Mouse (Mus musculus) MN1 (cell line): ENCODE results near the gene Gm17949.

ENCODE experiments used
- DNase-seq: peaks from one replicate; pipeline ENCODE4 v3.0.0-alpha.2; 2016; ENCODE audit warnings: low spot score

Gene Gm17949

DNA sequence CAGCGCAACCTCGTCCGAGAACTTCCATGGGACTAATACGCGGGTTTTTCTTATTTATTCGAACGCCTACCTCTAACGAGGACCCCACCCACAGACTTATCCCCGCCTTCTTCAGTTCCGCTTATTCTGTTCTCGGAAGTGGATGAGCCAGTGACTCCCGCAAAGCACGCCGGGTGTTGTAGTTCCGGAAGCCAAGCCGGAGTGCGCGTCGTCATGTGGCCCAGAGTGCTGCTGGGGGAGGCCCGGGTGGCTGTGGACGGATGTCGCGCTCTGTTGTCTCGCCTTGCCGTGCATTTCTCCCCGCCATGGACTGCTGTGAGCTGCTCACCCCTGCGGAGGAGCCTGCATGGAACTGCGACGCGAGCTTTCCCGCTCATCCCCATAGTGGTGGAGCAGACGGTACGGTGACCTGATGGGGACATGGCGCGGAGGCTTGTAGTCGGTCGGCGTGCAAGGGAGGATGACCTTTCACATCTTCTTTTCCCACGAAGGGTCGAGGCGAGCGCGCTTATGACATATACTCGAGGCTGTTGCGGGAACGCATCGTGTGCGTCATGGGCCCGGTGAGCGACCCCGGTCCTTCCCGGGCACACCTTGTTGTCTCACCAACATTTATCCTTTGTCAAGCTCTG is 21.0 kb upstream of the Gm17949 start, which contains the start of gene Clpp:
Gene Clpp, plus strand, starts transcription at position 191 of the 632 bp plus-strand sequence.
- DNase-seq, result peak; percentile 97

DNA sequence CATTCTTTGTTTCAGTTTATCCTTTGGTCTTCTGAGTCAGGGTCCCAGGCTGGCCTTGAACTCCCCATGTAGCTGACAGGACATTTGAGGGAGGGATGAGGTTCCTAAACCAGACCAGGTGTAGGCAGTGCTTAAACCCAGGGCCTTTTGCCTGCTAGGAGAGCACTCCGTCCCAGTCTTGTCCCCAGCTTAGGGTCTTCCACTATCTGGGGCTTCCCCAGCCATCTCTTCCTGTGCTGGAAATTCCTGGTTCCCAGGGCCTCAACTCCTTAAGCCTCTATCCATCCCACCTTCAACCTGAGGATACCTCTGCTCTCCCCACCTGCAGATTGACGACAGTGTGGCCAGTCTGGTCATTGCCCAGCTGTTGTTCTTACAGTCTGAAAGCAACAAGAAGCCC is 20.3 kb upstream of the Gm17949 start:
- no peak for DNase-seq

DNA sequence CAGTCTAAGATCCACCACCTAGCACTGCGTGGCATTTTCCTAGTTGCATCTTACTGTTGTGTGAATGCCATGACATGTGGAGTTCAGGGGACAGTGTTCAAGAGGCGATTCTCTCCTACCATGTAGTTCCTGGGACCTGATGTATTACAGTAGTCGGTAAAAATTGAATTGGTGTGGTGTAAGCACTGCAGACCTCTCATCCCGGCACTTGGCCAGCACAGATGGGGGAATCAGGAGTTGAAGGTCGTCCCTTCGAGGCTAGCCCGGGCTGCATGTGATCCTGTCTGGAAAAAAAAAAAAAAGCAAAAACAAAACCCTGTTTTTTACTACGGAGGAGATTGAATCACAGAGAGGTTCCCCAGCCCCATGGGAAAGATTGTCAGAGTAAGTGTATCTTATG is 16.2 kb upstream of the Gm17949 start:
- DNase-seq, result no peak

DNA sequence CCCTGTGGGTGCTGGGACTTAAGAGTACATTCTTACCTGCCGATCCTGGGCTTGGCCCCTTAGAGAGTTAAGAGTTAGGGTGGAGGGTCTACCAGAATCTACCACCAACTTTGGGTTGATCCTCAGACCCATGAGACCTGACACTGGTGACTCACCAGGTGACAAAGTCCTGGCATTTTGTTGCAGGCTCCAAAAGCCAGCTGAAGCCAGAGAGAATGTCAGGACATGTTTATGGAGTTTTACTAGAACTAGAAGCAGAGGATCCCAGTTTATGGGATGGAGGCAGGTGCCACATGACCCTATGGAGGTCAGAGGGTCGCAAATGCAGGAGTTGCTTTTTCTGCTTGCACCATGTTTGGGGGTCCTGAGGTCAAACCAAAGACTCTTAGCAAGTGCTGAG is 14.8 kb upstream of the Gm17949 start:
- DNase-seq, result no peak

DNA sequence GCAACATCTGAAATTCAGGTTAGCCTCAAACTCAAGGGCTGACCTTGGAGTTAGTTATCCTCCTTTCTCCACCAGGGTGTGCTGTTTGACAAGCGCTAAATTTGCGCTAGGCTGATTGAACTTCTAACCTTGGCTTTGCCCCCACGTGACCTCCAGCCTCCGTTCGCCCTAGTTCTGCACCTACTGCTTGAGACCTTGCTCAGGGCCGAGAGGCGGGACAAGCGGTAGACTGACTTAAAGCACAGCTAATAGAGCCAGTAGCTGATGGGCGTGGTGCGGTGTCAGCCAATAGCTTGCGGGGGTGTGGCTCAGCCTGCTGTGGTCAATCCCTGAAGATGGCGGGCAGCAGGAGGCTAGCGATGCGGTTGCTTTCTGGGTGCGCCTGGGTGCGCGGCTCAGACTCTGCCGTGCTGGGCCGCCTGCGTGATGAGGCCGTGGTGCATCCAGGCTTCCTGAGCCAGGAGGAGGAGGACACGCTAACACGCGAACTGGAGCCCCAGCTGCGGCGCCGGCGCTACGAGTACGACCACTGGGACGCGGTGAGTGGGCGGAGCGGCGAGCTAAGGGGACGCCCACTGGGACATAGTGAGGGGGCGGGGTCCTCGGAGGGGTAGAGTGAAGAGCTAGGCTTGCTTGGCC is 14.1 kb upstream of the Gm17949 start, which contains the start of gene Alkbh7:
Gene Alkbh7, plus strand, starts transcription at position 311 of the 639 bp plus-strand sequence.
- peak; percentile 99 for DNase-seq

DNA sequence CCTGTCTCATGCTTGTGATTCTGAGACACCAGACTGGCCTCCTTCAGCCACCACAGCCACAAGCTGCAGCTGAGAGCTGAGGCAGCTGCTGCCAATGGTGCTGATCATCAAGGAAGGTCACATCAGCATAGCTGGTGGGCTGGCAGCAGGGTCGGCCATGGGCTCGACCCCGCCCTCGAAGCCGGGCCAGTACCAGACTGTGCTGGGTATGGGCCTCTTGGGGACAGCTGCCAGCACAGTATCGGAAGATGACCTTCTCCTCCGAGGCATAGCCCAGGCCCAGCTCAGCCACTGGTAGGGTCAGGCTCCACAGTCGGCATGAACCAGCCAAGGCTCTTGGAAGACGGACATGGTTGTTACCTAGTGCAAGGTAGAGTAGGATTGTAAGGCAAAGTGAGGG is 11.9 kb upstream of the Gm17949 start:
- DNase-seq, result no peak

DNA sequence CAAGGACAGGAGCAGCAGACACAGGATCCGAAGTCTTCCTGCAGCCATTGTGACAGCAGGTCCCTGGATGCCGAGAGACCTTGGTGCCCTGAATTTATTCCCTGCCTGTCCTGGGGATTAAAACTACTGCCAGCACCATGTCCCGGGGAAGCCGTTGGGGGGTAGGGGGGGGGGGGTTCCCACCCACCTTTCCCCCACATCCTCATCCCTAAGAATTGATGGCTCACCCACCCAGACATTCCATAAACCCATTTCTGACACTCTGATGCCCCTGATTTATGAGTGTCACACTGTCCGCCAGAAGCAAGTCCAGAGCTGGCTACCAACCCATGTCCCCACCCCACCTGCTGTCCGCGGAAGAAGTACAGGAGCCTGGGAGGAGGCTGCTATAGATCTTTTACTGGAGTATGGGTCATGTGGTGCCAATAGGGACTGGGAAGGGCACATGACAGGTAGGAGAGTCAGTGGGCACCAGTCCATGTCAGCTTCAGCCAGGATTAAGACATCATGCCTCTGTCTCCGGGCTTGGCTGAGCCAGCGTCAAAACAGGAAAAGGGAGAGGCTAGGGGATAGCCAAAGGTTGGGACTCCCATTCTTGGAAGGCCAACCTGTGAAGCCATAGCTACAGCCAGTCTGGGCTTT is 11.2 kb upstream of the Gm17949 start, which contains the start of gene Pspn:
Gene Pspn, minus strand, starts transcription at position 51 of the 642 bp plus-strand sequence.
- no peak for DNase-seq

DNA sequence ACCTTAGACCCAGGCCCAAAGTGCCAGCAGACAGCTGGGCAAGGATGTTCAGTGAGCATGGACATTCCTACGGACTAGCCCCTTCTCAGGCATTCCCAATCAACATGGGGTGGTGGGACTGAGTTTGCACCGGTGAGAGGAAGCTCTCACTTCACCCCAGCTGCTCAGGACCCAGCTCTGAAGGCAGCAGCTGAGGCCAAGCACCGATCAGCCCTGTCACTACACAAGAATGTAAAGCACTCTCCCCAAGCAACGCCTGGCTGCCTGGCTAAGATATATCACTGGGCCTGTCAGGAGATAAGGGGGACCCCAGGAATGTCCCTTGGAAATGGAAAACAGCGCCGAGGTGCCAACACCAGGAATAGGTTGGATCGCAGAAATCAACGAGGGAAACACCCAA is 10.0 kb upstream of the Gm17949 start:
- no peak for DNase-seq

DNA sequence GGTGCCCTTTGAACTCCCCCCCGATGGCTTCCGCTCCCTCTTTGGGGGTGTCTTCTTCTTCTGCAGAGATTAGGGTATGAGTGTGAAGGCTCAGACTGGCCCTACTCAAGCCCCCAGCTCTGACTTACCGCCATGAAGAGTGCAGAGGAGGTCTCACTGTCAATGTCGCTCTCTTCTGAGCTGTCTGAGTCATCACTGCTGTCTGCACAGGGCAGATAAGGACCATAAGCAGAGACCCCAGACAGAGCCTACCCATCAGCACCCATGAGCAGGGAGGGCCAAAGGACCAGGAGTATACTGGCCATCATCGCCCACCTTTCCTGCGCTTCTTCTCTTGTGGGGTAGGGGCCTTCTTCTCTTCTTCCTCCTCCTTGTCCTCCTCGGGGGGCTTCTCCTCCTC is 7.3 kb upstream of the Gm17949 start:
- DNase-seq, result no peak

DNA sequence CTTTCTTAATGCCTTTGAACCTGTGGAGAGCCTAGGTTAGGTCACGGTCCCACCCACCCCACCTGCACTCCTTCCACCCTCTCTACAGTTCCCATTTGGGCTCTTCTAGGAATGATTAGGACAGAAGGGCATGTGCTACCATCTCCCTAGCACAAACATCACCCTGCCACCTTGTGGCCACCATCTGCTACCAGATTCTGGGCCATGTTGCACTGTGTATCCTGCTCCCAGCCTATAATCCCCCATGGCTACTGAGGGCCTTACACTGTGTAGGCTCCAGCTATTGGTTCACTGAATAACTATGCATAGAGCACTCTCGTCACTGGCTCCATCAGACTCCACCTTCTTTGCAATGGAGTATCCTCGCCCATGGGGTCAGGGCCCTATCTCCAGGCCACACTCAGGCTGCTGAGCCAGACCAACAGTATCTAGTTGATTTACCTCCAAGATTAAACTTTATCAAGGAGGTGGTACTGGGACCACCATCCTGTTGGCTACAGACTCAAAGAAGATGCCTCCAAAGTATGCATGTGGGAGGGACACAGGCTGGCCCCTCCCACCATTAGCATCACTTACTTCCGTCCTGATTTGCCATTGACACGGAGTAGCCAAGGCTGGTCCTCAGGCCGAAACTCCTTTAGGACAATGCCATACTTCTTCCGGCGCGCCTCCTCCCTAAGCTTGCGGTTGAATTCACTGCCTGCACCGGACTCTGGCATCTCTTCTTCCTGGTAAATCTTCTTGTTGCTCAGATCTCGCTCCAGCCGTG is 3.9 kb upstream of the Gm17949 start:
- DNase-seq, result peak; percentile 73

DNA sequence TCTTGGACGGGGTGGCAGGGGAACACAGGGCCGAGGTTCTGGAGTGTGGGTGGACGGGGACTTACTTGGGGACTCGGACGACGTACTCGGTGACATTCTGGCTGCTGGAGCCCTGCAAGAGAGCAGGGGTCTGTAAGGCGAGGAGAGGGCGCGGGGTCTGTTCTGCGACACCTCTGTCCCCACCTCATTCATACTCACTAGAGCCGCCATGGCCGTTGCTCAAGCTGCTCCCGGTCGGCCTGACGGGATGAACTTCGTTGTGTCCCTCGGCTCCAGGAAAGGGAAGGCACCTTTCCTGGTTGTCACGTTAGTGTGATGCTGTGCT is 396 bp upstream of the Gm17949 start:
- DNase-seq, result no peak

DNA sequence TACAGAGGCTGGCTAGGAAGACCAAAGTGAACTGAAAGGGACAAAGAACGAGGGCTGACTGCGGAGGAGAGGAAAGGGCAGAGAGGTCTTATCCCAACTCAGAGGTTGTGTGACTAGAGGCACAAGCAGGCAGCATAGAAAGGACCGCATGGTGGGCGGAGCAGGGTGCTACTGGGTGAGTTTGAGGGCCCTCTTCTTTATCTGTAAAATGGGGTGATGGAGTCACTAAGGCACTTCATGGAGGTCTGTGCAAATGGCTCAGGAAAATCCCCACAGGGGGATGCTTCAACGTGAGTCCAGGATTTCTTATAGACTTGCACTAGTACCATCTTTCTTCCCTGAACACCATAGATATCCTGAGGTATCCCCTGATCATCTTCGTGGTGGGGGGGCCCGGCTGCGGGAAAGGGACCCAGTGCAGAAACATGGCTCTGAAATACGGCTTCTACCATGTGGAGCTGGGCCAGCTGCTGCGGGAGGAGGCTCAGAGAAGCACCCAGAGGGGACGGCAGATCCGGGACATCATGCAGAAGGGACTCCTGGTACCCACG is 1.1 kb downstream of the Gm17949 start:
- no peak for DNase-seq

DNA sequence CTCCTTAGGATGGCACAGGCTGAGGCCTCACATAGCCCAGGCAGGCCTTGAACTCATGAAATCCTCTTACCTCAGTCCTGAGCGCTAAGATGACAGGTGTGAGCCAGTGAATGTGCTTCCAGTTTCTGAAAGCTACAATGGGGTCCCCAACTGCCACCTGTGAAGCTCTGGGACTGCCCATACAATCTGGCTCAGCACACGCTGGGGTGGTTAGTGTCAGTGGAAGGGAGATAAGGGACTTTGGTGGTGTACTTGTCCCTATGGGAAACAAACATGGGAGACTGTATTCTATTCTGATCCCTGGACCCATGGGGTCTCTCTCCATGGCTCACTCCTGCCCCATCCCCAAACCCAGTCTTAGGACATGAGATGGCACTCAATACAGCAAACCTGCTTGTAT is 8.4 kb downstream of the Gm17949 start:
- DNase-seq, result no peak

DNA sequence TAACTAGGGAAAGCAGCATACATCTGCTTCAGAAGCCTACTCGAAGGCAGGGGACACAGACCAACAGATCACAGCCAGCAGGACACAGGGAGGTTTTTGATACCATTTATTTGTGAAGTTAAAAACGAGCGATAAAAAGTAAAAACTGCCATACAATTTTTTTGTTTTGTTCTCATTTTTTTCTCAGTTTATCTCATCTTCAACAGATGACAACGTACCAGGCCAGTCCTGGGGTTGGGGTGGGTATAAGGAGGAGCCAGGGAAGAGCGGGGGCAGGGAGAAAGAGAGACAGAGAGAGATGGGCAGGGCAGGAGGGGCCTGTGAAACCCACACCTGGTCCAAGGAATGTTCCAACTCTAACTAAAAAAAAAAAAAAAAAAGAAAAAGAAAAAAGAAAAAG is 9.7 kb downstream of the Gm17949 start:
- DNase-seq, result no peak

DNA sequence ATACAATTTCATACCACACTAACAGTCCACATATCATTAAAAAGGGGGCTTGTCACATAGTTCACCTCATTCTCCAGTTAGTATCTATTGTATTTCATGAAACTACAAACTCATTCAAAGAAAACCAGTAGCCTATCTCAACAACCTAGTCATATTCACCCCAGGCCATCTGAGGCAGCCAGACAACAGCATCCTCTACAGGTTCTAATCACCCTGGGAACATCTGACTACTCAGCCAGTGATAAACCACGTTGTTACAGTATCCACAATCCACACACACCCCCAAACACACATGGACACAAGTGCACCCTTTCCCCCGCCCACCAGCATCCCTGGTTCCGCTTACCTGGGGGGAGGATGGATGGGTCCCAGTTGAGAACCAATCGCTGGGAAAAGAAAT is 16.2 kb downstream of the Gm17949 start:
- no peak for DNase-seq

DNA sequence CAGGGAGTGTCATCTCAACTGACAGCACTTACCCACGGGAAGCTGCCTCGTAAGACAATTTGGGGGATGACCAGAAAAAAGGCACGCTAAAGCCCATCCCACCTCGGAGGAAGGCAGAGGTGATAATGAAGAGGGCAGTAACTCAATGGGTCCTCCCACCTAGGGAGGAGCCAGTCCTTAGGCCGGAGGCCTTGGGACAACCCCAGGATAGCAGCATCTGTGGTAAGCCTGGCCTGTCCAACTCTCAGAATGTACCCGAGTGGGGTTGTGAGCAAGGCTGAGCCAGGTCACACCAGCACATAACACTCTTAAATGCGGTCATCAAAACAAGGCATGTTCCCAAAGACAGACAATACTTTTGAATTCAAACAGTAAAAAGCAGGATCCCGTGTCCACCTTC is 18.4 kb downstream of the Gm17949 start:
- DNase-seq, result peak; percentile 56

DNA sequence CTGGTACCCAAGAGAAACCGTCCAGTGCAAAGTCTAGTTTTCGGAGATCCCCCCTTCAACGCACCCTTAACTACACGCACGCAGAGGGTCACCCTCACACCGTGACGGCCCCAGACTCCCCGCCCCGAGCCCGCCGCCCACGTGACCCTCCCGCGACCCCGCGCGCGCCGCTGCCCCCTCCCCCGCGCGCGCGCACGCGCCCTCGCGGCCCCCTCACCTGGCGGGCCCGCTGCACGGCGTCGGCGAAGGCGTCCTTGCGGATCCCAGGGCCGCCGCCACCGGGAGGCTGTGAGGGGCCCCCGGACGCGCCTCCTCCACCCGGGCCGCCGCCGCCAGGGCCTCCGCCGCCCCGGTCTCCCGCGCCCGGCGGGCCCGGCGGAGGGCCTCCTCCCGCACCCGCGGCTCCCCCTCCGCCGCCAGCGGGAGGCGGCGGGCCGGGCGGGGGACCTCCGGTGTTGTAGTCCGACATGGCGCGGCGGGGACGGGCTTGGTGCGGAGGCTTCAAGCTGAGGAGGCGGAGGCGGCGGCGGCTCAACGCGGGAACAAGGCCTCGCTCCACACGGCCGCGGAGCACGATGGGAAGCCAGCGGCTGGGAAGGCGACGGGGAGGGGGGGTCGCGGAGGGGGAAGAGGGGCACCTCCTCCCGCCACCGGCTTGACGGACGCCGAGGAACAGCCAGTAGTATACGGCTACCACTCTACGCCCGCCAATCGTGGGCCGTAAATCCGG is 19.8 kb downstream of the Gm17949 start, which contains the start of gene Khsrp:
Gene Khsrp, minus strand, starts transcription at position 592 of the 730 bp plus-strand sequence.
- peak; percentile 52 for DNase-seq

DNA sequence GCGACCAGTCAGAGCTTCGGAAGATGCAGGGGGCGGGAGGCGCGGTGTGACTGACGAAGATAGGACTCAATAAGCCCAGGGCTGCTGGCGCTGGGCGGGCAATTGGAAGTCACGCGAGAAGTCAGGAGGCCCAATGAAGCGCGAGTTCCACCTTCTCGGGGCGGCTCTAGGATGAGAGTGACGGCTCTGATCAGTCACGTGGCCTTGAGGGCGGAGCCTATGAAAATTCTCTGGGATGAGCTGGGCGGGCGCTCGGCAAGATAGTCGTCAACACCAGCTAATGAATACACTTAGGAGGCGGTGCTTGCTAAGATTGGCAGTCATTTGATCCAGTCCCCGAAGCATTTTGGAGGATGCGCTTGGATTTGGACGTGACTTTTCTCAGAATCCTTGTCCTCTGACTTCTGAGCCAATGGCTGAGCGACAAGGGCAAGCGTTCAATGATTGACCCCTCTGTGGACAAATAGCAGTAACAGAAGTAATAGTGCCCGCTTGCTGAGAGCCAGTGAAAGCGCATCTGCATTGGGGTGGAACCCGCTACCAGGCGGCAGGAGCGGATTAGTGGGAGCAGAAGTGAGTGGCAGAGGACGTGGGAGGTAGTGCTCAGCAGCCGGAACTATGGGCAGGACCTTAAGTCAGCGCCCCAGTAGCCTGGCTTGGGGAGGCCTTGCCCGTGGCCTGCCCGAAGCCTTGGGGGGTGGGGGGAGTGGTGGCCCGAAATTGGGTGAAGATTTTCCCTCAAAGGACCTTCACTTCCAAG is 20.6 kb downstream of the Gm17949 start:
- DNase-seq, result peak; percentile 100

DNA sequence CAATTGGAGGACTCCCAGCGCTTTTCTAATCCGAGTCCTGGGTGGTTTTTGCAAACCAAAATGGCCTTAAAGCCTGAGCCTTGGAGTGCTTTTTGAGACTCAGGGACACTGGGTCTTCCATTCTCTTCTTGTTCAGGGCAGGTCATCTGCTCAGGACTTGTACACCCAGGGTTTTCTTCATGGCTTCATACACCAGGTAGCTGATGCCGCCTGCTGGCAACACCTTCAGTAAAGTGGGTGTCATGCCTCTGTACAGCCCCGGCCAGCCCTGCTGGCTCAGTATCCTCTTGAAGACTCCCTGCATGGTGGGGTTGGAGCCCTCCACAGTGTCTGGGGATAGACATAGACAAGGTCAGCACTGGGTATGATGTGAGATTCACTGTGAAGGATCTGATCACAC is 21.6 kb downstream of the Gm17949 start:
- DNase-seq, result no peak

DNA sequence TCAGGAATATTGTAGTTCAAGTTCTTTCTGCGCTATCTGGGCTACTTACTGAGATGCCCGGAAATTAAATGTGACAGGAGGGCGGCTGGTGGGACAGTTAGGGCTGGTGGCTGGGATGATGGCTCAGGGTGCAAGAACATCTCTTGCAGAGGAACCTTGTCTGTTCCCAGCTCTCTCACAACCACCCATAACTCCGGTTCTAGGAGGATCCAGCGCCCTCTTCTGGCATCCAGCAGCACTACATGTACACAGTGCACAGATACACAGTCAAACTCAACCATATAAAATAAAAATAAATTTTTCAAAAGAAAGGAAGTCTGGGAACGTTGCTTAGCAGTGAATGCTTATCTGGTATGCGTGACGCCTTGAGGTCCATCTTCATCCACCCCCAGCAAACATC is 27.7 kb downstream of the Gm17949 start:
- DNase-seq, result no peak

DNA sequence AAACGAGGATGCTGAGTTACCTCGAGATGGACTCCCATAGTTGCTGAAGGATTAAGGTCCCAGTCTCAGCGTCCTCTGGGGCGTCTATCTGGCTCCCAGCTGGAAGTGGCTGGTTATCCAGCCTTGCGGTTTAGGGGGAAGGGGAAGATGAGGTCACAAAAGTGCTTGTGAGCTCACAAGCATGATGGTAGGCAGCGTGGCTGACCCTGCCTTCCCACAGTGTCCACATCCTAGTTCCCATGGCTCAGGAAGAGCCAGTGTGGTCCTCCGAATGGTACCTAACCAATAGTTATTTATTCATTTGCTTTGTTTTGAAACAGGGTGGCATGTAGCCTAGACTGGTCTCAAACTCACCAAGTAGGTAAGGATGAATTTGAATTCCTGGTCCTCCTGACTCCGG is 30.3 kb downstream of the Gm17949 start, which contains the start of gene Slc25a41:
Gene Slc25a41, minus strand, starts transcription at position 101 of the 400 bp plus-strand sequence.
- no peak for DNase-seq
